Mouse (Mus musculus): ENCODE measurements at regions not wholly inside any gene's neighbourhood (a gene's known extent, or its start where the extent isn't known, plus 50 kb on each side); places are given as distances from the start of the nearest gene placed in this dataset.

DNA sequence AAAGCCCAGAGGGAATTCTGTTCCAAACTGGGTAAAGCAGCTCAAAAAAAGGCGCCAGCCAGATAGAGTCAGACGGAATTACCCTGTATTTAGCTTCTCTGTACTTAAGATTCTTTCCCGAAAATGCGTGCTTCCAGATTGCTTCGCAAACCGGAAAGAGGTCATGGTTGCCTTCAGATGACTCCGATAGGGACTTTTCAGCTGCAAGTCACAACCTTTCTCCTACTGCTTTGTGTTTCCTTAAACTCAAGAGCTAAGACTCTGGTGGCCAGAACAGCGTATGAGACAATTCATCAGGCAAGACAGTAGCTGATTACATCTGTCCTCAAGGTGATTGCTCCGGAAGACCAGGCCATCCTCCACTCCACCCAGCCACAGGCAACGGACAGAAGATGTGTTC is 53.8 kb upstream of the Hif1a start:
- 84% methylated on average over 10 of the region's 10 CpGs for WGBS
- Histone ChIP-seq H3K4me3 (ENCODE audit: low read depth, low read length) (no peak overlapping the region), H3K9me3 (ENCODE audit: control insufficient read depth) (no peaks in the 10 kb centered on the region), H3K4me1 (replicated peaks; ENCODE audit: control insufficient read depth, insufficient read depth, low read length) (no peaks in the 10 kb centered on the region), H3K27me3 (replicated peaks; ENCODE audit: control insufficient read depth, insufficient read depth, low read length) (no peaks in the 10 kb centered on the region), H3K36me3 (ENCODE audit: control insufficient read depth, insufficient read depth) (no peaks in the 10 kb centered on the region), H3K9ac (ENCODE audit: low read depth, low read length) (no peak overlapping the region), H3K4me2 (replicated peaks; ENCODE audit: low read depth) (no peak overlapping the region), H3K27ac (ENCODE audit: low read depth, low read length) (no peak overlapping the region)
- TF ChIP-seq CTCF (IDR thresholded peaks at IDR 0.05; ENCODE audit: low read depth) = no peak
- no peak for ATAC-seq

DNA sequence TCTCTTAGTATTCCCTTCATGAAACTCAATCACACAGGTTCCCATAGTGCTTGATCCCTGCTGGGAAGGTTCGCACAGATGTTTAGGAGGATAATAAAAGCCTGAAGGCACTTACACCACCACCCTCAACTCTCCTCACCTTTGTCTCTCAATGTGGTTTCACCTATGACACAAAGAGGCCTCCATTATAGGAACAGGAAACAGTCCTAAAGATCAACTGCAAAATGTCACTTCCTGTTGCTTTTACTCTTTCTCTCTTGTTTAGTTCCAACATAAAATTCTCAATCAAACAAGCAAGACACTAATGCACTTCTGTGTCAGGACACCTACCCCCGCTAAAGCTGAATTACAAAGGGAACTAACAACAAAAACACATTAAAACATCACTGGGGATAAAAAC is 50.3 kb upstream of the Hif1a start:
- WGBS = 86% methylated on average over 2 of the region's 2 CpGs
- no peak overlapping the region for H3K4me2 ChIP-seq (replicated peaks; ENCODE audit: low read depth)
- H3K4me1 ChIP-seq (replicated peaks; ENCODE audit: control insufficient read depth, insufficient read depth, low read length) = no peaks in the 10 kb centered on the region
- no peak for TF ChIP-seq CTCF (IDR thresholded peaks at IDR 0.05; ENCODE audit: low read depth)
- no peak overlapping the region for H3K9ac ChIP-seq (ENCODE audit: low read depth, low read length)
- ATAC-seq = no peak
- H3K27me3 ChIP-seq (replicated peaks; ENCODE audit: control insufficient read depth, insufficient read depth, low read length) = no peaks in the 10 kb centered on the region
- H3K9me3 ChIP-seq (ENCODE audit: control insufficient read depth) = no peaks in the 10 kb centered on the region
- H3K27ac ChIP-seq (ENCODE audit: low read depth, low read length) = no peak overlapping the region
- no peak overlapping the region for H3K4me3 ChIP-seq (ENCODE audit: low read depth, low read length)
- no peaks in the 10 kb centered on the region for H3K36me3 ChIP-seq (ENCODE audit: control insufficient read depth, insufficient read depth)
